Mouse (Mus musculus): Measurements from ENCODE around the gene Gcgr. TPM values are rescaled to one million over a fixed set of nuclear protein-coding genes. Genes with fewer than 3 reads are reported as not detected.

Gene Gcgr
- polyA plus RNA-seq, 1 experiment, result not detected

DNA sequence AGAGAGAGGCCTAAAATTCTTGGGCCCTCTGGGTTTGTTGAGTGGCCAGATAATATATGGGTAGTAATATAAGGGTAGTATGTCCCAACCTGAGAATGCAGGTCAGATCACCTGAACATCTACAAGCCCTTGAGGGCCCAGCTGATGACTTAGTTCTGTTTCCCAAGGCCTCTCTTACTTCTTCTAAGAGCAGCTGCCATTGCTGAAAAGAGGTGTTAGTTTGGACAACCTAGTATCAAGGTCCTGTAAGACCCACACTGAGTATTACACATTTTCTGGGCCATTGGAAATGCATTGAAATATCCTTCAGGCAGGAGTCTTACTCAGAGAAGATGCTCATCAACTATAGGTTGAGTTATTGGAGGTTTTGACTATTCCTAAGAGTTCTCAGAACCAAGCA lies 45.4 kb downstream of the Gcgr start:
- Histone ChIP-seq H3K27ac (ENCODE audit: insufficient read depth, low read depth, low read length) (no peak overlapping the region), H3K4me1 (ENCODE audit: control insufficient read depth, insufficient read depth, low read length) (peaks cover 18% of the 10 kb centered on the region), H3K4me3 (ENCODE audit: insufficient read depth, low read depth, low read length) (no peak overlapping the region)
- TF ChIP-seq POLR2A (IDR thresholded peaks at IDR 0.05; ENCODE audit: insufficient read depth, low read depth, low read length) (no peak), CTCF (IDR thresholded peaks at IDR 0.05; ENCODE audit: insufficient read depth, low read depth, low read length) (no peak)

DNA sequence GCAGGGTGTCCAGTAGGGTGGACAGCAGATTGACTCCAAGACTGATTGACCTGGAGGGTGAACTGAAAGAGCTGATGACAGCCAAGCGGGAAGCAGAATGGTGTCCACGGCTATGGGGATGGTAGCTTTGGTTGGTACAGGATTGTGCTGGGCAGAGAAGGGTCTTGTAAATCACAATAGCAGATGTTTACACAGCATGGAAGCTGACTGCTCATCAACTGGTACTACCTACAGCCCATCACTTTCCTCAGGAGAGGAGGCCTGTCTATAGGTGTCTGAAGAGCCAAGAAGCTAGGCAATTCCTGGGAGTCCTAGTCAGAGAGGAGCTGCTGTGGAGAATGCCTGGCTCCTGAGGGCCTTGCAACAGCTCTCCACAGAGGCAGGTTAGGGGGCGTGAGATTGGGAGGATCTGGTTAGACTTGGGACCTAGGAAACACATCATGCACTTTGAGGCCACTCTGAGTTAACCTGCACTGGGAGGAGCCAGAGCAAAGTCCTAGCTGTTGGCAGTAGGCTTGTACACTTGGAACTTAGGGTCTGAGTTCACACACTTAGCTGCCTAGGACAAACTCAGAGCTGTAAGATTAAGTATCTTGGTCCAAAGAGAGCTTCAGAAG lies 46.0 kb downstream of the Gcgr start:
- Histone ChIP-seq H3K4me3 (ENCODE audit: insufficient read depth, low read depth, low read length) (no peak overlapping the region), H3K27ac (ENCODE audit: insufficient read depth, low read depth, low read length) (no peak overlapping the region), H3K4me1 (ENCODE audit: control insufficient read depth, insufficient read depth, low read length) (peaks cover 16% of the 10 kb centered on the region)
- WGBS, result 91% methylated on average over 3 of the region's 3 CpGs
- TF ChIP-seq POLR2A (IDR thresholded peaks at IDR 0.05; ENCODE audit: insufficient read depth, low read depth, low read length) (no peak), CTCF (IDR thresholded peaks at IDR 0.05; ENCODE audit: insufficient read depth, low read depth, low read length) (no peak)

- no peak overlapping the region for H3K4me3 ChIP-seq (ENCODE audit: insufficient read depth, low read depth, low read length)
- TF ChIP-seq CTCF (IDR thresholded peaks at IDR 0.05; ENCODE audit: insufficient read depth, low read depth, low read length), result no peak
- no peak for TF ChIP-seq POLR2A (IDR thresholded peaks at IDR 0.05; ENCODE audit: insufficient read depth, low read depth, low read length)
- peaks cover 20% of the 10 kb centered on the region for H3K4me1 ChIP-seq (ENCODE audit: control insufficient read depth, insufficient read depth, low read length)
- WGBS, result 77% methylated on average over 7 of the region's 7 CpGs
- H3K27ac ChIP-seq (ENCODE audit: insufficient read depth, low read depth, low read length), result no peak overlapping the region
Measured at GRCm38 (mm10) chr11:120577211-120578023, 46.9 kb downstream of the Gcgr start.

DNA sequence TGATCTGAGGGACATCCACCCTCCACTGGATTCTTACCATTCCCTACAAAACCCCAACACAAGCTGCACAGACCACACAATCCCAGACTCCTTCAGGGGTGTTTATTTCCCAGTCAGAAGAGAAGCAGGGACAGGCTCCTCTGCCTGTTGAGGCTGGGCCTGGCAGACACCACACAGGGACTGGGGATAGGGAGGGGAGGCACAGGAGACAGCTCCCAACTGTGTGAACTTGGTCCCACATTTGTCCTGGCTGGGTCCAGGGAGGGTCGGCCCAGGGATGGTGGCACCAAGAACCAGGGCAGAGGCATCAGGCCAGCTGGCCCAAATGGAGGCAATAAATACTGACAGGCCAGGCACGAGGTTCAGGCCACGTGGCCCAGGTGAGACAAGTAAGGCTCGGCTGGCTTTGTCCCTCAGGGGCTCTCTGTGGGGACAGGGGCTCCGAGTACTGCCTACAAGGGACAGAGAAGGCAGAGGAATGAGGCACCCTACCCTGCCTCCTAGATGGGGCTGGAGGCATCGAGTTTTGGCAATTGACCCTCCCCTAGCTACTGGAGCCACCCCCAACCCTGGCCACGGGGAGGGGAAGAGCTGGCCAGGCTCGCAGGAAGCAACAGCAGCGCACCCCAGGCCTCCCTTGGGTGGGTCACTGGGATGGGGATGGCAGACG lies 47.7 kb downstream of the Gcgr start:
- Histone ChIP-seq H3K4me3 (ENCODE audit: insufficient read depth, low read depth, low read length) (no peak overlapping the region), H3K4me1 (ENCODE audit: control insufficient read depth, insufficient read depth, low read length) (peaks cover 20% of the 10 kb centered on the region), H3K27ac (ENCODE audit: insufficient read depth, low read depth, low read length) (no peak overlapping the region)
- 75% methylated on average over 10 of the region's 10 CpGs for WGBS
- TF ChIP-seq POLR2A (IDR thresholded peaks at IDR 0.05; ENCODE audit: insufficient read depth, low read depth, low read length) (no peak), CTCF (IDR thresholded peaks at IDR 0.05; ENCODE audit: insufficient read depth, low read depth, low read length) (no peak)

- no peak overlapping the region for H3K4me3 ChIP-seq (ENCODE audit: insufficient read depth, low read depth, low read length)
- 88% methylated on average over 11 of the region's 11 CpGs for WGBS
- H3K27ac ChIP-seq (ENCODE audit: insufficient read depth, low read depth, low read length), result no peak overlapping the region
- no peak for TF ChIP-seq POLR2A (IDR thresholded peaks at IDR 0.05; ENCODE audit: insufficient read depth, low read depth, low read length)
- TF ChIP-seq CTCF (IDR thresholded peaks at IDR 0.05; ENCODE audit: insufficient read depth, low read depth, low read length), result no peak
- H3K4me1 ChIP-seq (ENCODE audit: control insufficient read depth, insufficient read depth, low read length), result peaks cover 20% of the 10 kb centered on the region
Measured at GRCm38 (mm10) chr11:120578694-120579243, 48.3 kb downstream of the Gcgr start.

DNA sequence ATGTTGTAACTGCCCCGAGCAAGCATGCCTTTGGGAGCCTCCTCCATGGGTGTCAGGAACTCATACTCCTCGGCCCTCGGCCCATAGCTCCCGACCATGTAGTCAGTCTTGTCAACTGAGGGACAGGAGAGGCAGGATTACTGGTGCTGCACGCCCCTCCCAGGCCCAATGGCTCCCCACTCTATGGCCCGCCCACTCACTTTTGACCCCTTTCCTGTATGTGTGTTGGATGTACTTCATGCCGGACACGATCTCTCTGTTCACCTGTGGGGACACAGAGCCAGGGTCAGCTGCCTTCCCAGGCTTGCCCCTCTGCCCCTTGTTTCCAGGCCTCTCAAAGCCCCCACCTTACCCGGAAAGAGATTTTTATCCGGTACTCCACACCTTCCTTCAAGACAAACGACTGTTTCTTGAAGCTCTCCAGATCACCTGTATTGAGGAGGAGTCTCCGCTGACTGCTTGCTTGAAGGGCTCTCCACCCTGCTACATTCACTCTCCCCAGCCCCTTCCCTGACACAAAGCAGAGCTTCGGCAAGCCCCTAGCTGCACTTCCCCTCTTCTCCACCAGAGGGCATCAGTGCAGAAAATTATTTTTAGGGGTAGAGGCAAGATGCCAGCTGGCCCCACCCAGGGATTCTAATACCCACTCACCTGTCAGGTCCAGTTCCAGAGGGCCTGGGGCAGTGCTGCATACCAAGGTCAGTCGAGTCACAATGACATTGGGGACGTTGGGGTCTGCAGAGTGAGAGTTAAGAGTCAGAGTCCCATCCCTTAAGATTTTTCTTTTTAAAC lies 49.0 kb downstream of the Gcgr start:
- H3K27ac ChIP-seq (ENCODE audit: insufficient read depth, low read depth, low read length), result no peak overlapping the region
- H3K4me1 ChIP-seq (ENCODE audit: control insufficient read depth, insufficient read depth, low read length), result peaks cover 20% of the 10 kb centered on the region
- no peak for TF ChIP-seq POLR2A (IDR thresholded peaks at IDR 0.05; ENCODE audit: insufficient read depth, low read depth, low read length)
- TF ChIP-seq CTCF (IDR thresholded peaks at IDR 0.05; ENCODE audit: insufficient read depth, low read depth, low read length), result peak; percentile 86; the same call in 1 of the 2 replicates
- 63% methylated on average over 15 of the region's 15 CpGs for WGBS
- peak overlapping the region; percentile 71 for H3K4me3 ChIP-seq (ENCODE audit: insufficient read depth, low read depth, low read length)

- TF ChIP-seq POLR2A (IDR thresholded peaks at IDR 0.05; ENCODE audit: insufficient read depth, low read depth, low read length), result no peak
- TF ChIP-seq CTCF (IDR thresholded peaks at IDR 0.05; ENCODE audit: insufficient read depth, low read depth, low read length), result no peak
- WGBS, result 50% methylated on average over 7 of the region's 7 CpGs
- Histone ChIP-seq H3K27ac (ENCODE audit: insufficient read depth, low read depth, low read length) (no peak overlapping the region), H3K4me1 (ENCODE audit: control insufficient read depth, insufficient read depth, low read length) (peaks cover 20% of the 10 kb centered on the region), H3K4me3 (ENCODE audit: insufficient read depth, low read depth, low read length) (peak overlapping the region; percentile 71)
Measured at GRCm38 (mm10) chr11:120580190-120580589, 49.7 kb downstream of the Gcgr start.

DNA sequence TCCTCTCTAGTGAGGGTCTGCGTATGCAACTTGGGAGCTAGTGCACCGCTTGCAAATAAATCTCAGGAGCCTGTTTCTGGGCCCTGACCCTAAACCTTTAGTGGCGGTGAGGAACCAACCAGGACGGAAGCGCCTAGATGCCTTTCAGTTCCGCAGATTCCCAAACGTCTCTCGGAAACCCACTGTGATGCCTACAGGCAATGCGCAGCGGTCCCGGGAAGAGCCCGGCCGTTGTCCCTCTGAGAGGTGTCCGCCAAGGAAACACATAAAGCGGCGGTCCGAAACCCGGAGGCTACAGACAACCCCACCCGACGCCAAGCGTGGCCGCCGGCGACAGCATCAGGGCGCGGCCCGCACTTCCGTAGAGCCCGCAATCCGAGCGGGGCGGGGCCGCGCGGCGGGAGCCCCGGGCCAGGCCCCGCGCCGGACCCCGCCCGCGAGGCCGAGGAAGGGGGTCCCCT lies 50.4 kb downstream of the Gcgr start:
- Histone ChIP-seq H3K4me3 (ENCODE audit: insufficient read depth, low read depth, low read length) (peak overlapping the region; percentile 71), H3K27ac (ENCODE audit: insufficient read depth, low read depth, low read length) (no peak overlapping the region), H3K4me1 (ENCODE audit: control insufficient read depth, insufficient read depth, low read length) (peaks cover 20% of the 10 kb centered on the region)
- TF ChIP-seq POLR2A (IDR thresholded peaks at IDR 0.05; ENCODE audit: insufficient read depth, low read depth, low read length) (no peak), CTCF (IDR thresholded peaks at IDR 0.05; ENCODE audit: insufficient read depth, low read depth, low read length) (0 out of 2 replicates have a peak, but pooled peaks have one; percentile 8)
- 6% methylated on average over 39 of the region's 44 CpGs for WGBS

All from olfactory bulb, adult 2 months (tissue).